Mouse (Mus musculus) heart, postnatal 36 days (tissue): ENCODE measurements around the gene Bcas2. TPM values are rescaled to one million over a fixed set of nuclear protein-coding genes. Genes with fewer than 3 reads are reported as not detected.
A peak's percentile ranks its signal among the peaks of the same experiment; 100 is the strongest.
"Not testable (repeated sequence)": the region's sequence is repeated elsewhere in the genome, so short reads cannot be mapped to it uniquely, and the experiment has no call there.

ENCODE experiments used
- DNase-seq, 2 experiments: peaks; one replicate each; pipeline ENCODE4 v3.0.0; 2021 to 2022
- intact Hi-C: fragments of 180-260 bp; cut with DNase I; formaldehyde crosslinking; loops from one replicate; pipeline ENCODE4 v1.15.1; 2025
- total RNA-seq, 2 experiments: library from RNA; stranded (reverse); gene quantifications; 2 replicates each; pipeline ENCODE4 v1.2.3; 2021

The Bcas2 gene
- total RNA-seq, 2 experiments from 2014 or later = 50.4 to 54.6 TPM

GRCm38 (mm10) chr3:103153761-103154160 lies 17.7 kb upstream of the Bcas2 start:
- intact Hi-C loops = loop anchor here (5.0 kb wide), 1 partner anchor 96 kb away; the partner anchor contains the start of gene Nras
- no peak for DNase-seq

GRCm38 (mm10) chr3:103159232-103159900 lies 12.1 kb upstream of the Bcas2 start:
- no peak for DNase-seq
- intact Hi-C loops = no loop called here

GRCm38 (mm10) chr3:103169771-103170170 lies 1.7 kb upstream of the Bcas2 start:
- intact Hi-C loops = loop anchor here (1.0 to 5.0 kb wide), 6 partner anchors 23 to 452 kb away; partner anchors contain the start of genes Dennd2c, Nr1h5 and Nras
- peak; percentile 76 to 86 for DNase-seq

- intact Hi-C loops = loop anchor here (5.0 kb wide), 2 partner anchors 110 to 455 kb away; no protein-coding TSS in a partner anchor
- no peak for DNase-seq
Observed at GRCm38 (mm10) chr3:103172615-103173014, 1.2 kb downstream of the Bcas2 start.

GRCm38 (mm10) chr3:103176740-103177139 lies 5.3 kb downstream of the Bcas2 start:
- intact Hi-C loops = no loop called here
- DNase-seq = no peak

- intact Hi-C loops = no loop called here
- no peak for DNase-seq
Observed at GRCm38 (mm10) chr3:103179527-103179926, 8.1 kb downstream of the Bcas2 start.

GRCm38 (mm10) chr3:103181171-103181570 lies 9.7 kb downstream of the Bcas2 start:
- DNase-seq = no peak
- intact Hi-C loops = loop anchor here (5.0 kb wide), 1 partner anchor 191 kb away; no protein-coding TSS in a partner anchor

GRCm38 (mm10) chr3:103182821-103183220 lies 11.4 kb downstream of the Bcas2 start:
- no peak for DNase-seq
- intact Hi-C loops = loop anchor here (5.0 kb wide), 1 partner anchor 189 kb away; no protein-coding TSS in a partner anchor

GRCm38 (mm10) chr3:103184467-103184866 lies 13.0 kb downstream of the Bcas2 start:
- not testable (repeated sequence) for DNase-seq
- intact Hi-C loops = loop anchor here (5.0 kb wide), 1 partner anchor 188 kb away; no protein-coding TSS in a partner anchor

- DNase-seq = no peak
- intact Hi-C loops = no loop called here
Observed at GRCm38 (mm10) chr3:103188451-103188850, 17.0 kb downstream of the Bcas2 start.

- DNase-seq = no peak
- intact Hi-C loops = no loop called here
Observed at GRCm38 (mm10) chr3:103188856-103189255, 17.4 kb downstream of the Bcas2 start.

- intact Hi-C loops = no loop called here
Observed at GRCm38 (mm10) chr3:103192161-103192560, 20.7 kb downstream of the Bcas2 start.

GRCm38 (mm10) chr3:103193186-103193585 lies 21.7 kb downstream of the Bcas2 start:
- intact Hi-C loops = no loop called here
- no peak for DNase-seq

More at GRCm38 (mm10) chr3:103192161-103192560, 20.7 kb downstream of the Bcas2 start:
- no peak for DNase-seq

GRCm38 (mm10) chr3:103196320-103196823 lies 24.9 kb downstream of the Bcas2 start:
- intact Hi-C loops = no loop called here
- no peak for DNase-seq

- no peak for DNase-seq
- intact Hi-C loops = no loop called here
Observed at GRCm38 (mm10) chr3:103199386-103199785, 27.9 kb downstream of the Bcas2 start.

- intact Hi-C loops, DNase-seq: not testable (repeated sequence)
Observed at GRCm38 (mm10) chr3:103201105-103201504, 29.6 kb downstream of the Bcas2 start.

- intact Hi-C loops = no loop called here
- DNase-seq = no peak
Observed at GRCm38 (mm10) chr3:103203554-103203953, 32.1 kb downstream of the Bcas2 start.

- no peak for DNase-seq
- intact Hi-C loops = no loop called here
Observed at GRCm38 (mm10) chr3:103204445-103204844, 33.0 kb downstream of the Bcas2 start.

GRCm38 (mm10) chr3:103206393-103206792 lies 34.9 kb downstream of the Bcas2 start:
- intact Hi-C loops = no loop called here
- DNase-seq = no peak

- intact Hi-C loops = no loop called here
- no peak for DNase-seq
Observed at GRCm38 (mm10) chr3:103207749-103208148, 36.3 kb downstream of the Bcas2 start.

- DNase-seq = no peak
- intact Hi-C loops = no loop called here
Observed at GRCm38 (mm10) chr3:103208237-103208636, 36.8 kb downstream of the Bcas2 start.

GRCm38 (mm10) chr3:103211101-103211500 lies 39.6 kb downstream of the Bcas2 start:
- no peak for DNase-seq
- intact Hi-C loops = no loop called here
